Mouse (Mus musculus): ENCODE results near the gene Abcg4. TPM values are rescaled to one million over a fixed set of nuclear protein-coding genes. Genes with fewer than 3 reads are reported as not detected.

Abcg4 gene
- polyA plus RNA-seq, 1 experiment from 2014 or later = 1.0 TPM

DNA sequence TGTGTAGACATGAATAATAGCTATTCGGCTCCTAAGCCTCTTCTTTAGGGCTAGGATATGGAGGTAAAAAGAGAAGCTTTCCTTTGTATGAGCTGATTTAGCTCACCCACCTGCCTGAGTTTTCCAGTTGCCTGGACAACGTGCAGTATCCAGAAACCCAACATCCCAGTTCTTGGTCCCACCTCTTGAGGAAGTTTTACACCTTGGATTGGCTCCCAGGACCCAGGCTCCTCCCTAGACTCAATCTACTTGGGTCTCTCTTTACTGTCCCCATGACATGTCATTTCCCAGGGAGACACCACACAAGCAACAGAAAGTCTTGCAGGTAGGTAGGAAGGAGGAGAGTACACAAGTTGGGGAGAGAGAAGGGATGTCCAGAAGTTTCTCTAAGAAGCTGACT, 48.0 kb downstream of the Abcg4 start, which contains the start of gene Ccdc153:
Gene Ccdc153 (plus strand): TSS at position 278 of the 400 bp plus-strand sequence.
- Histone ChIP-seq H3K27me3 (ENCODE audit: insufficient read depth, low read length) (no peaks in the 10 kb centered on the region), H3K4me1 (replicated peaks; ENCODE audit: insufficient read depth, low read length) (no peaks in the 10 kb centered on the region), H3K9ac (ENCODE audit: low read depth, low read length) (no peak within 1 kb of the TSS), H3K4me2 (ENCODE audit: low read length) (no peak within 1 kb of the TSS), H3K27ac (no peak within 1 kb of the TSS), H3K4me3 (replicated peaks; ENCODE audit: low read depth, low read length) (no peak within 1 kb of the TSS), H3K9me3 (replicated peaks; ENCODE audit: low read length) (no peaks in the 10 kb centered on the region), H3K36me3 (ENCODE audit: insufficient read depth, low read length) (no peaks in the 10 kb centered on the region)
- ATAC-seq (replicated peaks; ENCODE audit: low FRiP score, low read depth) = no peak
- no peak for TF ChIP-seq CTCF (IDR thresholded peaks at IDR 0.05; ENCODE audit: low read depth)
- 49% methylated on average over 2 of the region's 2 CpGs for WGBS
- DNase-seq (ENCODE audit: low spot score) = no peak

DNA sequence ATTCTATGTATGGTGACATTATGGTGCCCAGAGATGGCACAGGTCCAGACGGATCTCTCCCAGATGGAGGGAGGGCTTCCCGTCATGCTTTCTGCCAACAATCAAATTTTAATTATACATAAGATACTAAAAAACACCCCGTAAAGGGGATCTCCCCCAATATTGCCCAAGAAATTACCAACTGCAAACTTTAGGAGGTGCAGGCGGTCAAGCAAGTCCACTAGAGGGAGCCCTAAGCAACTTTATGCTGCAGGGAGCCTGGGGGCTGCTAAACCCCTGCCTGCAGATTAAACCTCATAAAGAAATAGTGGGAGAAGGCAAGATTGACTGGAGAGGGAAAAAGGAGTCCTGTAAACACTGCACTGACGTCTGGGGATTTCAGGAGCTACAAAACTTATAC, 49.0 kb downstream of the Abcg4 start:
- Histone ChIP-seq H3K27me3 (ENCODE audit: insufficient read depth, low read length) (no peaks in the 10 kb centered on the region), H3K9ac (ENCODE audit: low read depth, low read length) (no peak overlapping the region), H3K36me3 (ENCODE audit: insufficient read depth, low read length) (no peaks in the 10 kb centered on the region), H3K4me3 (replicated peaks; ENCODE audit: low read depth, low read length) (no peak overlapping the region), H3K9me3 (replicated peaks; ENCODE audit: low read length) (no peaks in the 10 kb centered on the region), H3K4me2 (ENCODE audit: low read length) (no peak overlapping the region), H3K4me1 (replicated peaks; ENCODE audit: insufficient read depth, low read length) (no peaks in the 10 kb centered on the region), H3K27ac (no peak overlapping the region)
- peak; percentile 86 for TF ChIP-seq CTCF (IDR thresholded peaks at IDR 0.05; ENCODE audit: low read depth)
- 15% methylated on average over 5 of the region's 5 CpGs for WGBS
- DNase-seq (ENCODE audit: low spot score) = peak; percentile 86
- ATAC-seq (replicated peaks; ENCODE audit: low FRiP score, low read depth) = no peak

DNA sequence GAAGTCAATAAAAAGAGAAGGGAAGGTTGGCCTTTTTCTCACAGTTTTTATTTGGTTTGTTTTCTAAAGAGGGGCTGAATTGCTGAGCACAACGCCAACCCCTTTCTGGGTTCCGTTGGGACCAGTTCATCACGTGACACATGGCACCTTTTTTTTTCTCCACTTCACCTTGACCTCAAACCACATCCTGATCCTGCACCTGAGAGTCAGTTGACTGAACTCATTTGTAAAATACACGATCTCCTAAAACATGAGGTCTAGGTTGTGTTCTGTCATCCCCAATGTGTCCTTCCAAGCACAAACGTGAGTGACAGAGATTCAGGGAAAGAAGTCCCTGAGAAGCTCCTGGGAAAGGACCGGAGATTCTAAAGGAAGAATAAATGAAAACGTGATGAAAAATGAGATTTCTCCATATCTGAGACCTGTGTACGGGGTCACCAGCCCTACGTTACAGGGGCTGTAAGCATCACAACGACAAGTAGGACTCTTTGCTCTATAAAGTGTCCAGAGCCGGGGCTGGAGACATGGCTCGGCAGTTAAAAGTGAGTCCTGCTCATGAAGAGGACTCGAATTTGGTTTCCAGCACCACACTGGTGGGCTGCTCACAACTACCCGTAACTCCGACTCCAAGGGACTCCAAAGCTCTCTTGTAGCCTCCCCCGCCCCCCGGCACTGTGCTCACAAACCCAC, 49.8 kb downstream of the Abcg4 start:
- WGBS = 79% methylated on average over 17 of the region's 17 CpGs
- no peak for ATAC-seq (replicated peaks; ENCODE audit: low FRiP score, low read depth)
- H3K27me3 ChIP-seq (ENCODE audit: insufficient read depth, low read length) = no peaks in the 10 kb centered on the region

DNA sequence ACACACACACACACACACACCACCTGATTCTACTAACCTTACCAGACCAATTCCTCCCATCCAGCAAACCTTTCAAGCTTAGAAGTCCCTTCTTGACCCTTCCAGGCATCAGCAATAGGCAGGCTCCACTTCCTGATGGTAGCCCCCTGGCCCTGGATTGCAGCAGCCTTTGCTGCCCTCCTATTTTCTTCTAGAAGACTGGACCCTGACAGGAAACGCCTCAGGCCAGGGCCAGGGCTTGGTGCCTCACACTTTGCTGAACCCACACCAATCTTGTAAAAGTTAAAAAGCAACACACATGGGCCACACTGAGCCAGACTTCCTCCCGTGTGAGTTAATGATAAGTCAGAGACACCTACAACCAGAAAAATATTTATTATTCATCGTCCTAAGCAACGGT, 51.3 kb downstream of the Abcg4 start:
- H3K27me3 ChIP-seq (ENCODE audit: insufficient read depth, low read length) = no peaks in the 10 kb centered on the region
- no peaks in the 10 kb centered on the region for H3K36me3 ChIP-seq (ENCODE audit: insufficient read depth, low read length)
- DNase-seq (ENCODE audit: low spot score) = no peak
- no peak for ATAC-seq (replicated peaks; ENCODE audit: low FRiP score, low read depth)
- H3K27ac ChIP-seq = peak overlapping the region; percentile 71
- no peak overlapping the region for H3K4me2 ChIP-seq (ENCODE audit: low read length)
- H3K9ac ChIP-seq (ENCODE audit: low read depth, low read length) = no peak overlapping the region
- TF ChIP-seq CTCF (IDR thresholded peaks at IDR 0.05; ENCODE audit: low read depth) = no peak
- no peaks in the 10 kb centered on the region for H3K4me1 ChIP-seq (replicated peaks; ENCODE audit: insufficient read depth, low read length)
- no peaks in the 10 kb centered on the region for H3K9me3 ChIP-seq (replicated peaks; ENCODE audit: low read length)
- no peak overlapping the region for H3K4me3 ChIP-seq (replicated peaks; ENCODE audit: low read depth, low read length)
- WGBS = 38% methylated on average over 4 of the region's 4 CpGs

More for the DNA sequence above, 49.8 kb downstream of the Abcg4 start:
- no peak for DNase-seq (ENCODE audit: low spot score)
- no peak overlapping the region for H3K4me2 ChIP-seq (ENCODE audit: low read length)
- no peak overlapping the region for H3K4me3 ChIP-seq (replicated peaks; ENCODE audit: low read depth, low read length)
- no peak for TF ChIP-seq CTCF (IDR thresholded peaks at IDR 0.05; ENCODE audit: low read depth)
- H3K9me3 ChIP-seq (replicated peaks; ENCODE audit: low read length) = no peaks in the 10 kb centered on the region
- H3K9ac ChIP-seq (ENCODE audit: low read depth, low read length) = no peak overlapping the region
- H3K27ac ChIP-seq = no peak overlapping the region
- H3K4me1 ChIP-seq (replicated peaks; ENCODE audit: insufficient read depth, low read length) = no peaks in the 10 kb centered on the region
- H3K36me3 ChIP-seq (ENCODE audit: insufficient read depth, low read length) = no peaks in the 10 kb centered on the region

DNA sequence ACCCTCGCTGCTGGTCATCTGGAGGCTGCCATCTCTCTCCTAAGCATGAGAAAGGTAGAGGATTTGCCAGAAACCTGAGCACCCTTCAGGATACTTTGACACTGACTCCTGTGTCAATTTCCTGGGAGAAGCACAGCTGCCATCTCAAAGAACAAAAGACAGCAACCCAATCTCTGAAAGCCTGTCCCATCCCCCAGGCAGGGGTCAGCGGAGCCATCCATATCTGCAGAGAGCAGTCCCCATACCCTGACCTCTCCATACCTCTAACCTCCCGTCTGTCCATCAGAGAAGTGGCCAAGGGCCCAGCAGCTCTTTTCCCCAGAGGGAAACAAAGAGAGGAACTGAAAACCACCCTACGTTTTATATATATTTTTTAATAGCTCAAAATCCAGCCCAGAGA, 51.8 kb downstream of the Abcg4 start:
- Histone ChIP-seq H3K4me2 (ENCODE audit: low read length) (no peak overlapping the region), H3K36me3 (ENCODE audit: insufficient read depth, low read length) (no peaks in the 10 kb centered on the region), H3K4me3 (replicated peaks; ENCODE audit: low read depth, low read length) (no peak overlapping the region), H3K27me3 (ENCODE audit: insufficient read depth, low read length) (no peaks in the 10 kb centered on the region), H3K4me1 (replicated peaks; ENCODE audit: insufficient read depth, low read length) (no peaks in the 10 kb centered on the region), H3K9ac (ENCODE audit: low read depth, low read length) (0 out of 2 replicates have a peak overlapping the region, but pooled peaks have one; percentile 28), H3K27ac (peak overlapping the region; percentile 71), H3K9me3 (replicated peaks; ENCODE audit: low read length) (no peaks in the 10 kb centered on the region)
- WGBS = 41% methylated on average over 4 of the region's 4 CpGs
- TF ChIP-seq CTCF (IDR thresholded peaks at IDR 0.05; ENCODE audit: low read depth) = no peak
- DNase-seq (ENCODE audit: low spot score) = peak; percentile 31
- ATAC-seq (replicated peaks; ENCODE audit: low FRiP score, low read depth) = no peak

DNA sequence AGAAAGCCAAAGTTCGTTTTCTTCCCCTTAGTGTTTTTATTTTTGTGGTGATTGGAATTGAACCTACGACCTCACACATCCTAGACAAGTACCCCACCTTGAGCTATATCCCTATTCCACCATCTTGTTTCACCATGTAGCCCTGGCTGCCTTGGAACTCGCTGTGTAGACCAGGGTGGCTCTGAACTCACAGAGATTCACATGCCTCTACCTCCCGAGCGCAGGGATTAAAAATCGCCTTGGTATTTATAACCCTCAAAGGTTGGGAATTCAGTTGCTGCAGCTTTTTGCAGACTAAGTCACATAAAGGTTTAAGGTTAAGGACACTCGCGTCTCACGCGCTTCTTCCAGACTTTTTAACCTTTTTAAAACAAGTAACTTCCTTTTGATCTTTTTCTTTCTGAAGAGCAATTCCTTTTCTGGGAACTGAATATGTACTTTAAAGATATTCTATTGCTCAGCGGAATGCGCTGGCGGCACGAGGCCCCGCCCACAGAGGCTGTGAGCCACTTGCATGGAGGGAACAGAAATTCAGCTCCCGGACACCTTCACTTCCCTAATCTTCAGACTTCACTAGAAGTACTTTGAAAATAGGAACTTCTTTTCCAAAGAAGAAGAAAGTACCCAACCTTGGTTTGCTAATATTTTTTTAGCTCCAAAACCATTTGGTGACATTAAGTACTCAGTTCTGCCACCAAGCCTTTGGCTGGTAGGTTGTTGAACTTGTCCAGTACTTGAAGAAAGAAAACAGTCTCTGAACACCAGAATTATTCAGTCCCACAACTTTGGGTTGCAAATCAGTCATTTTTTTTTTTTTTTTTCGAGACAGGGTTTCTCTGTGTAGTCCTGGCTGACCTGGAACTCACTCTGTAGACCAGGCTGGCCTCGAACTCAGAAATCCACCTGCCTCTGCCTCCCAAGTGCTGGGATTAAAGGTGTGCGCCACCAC, 53.7 kb downstream of the Abcg4 start:
- no peaks in the 10 kb centered on the region for H3K36me3 ChIP-seq (ENCODE audit: insufficient read depth, low read length)
- H3K27ac ChIP-seq = peak overlapping the region; percentile 72
- ATAC-seq (replicated peaks; ENCODE audit: low FRiP score, low read depth) (peak; percentile 8; the same call in 1 of the 2 replicates), DNase-seq (ENCODE audit: low spot score) (peak; percentile 69)
- WGBS = 24% methylated on average over 19 of the region's 19 CpGs
- H3K4me3 ChIP-seq (replicated peaks; ENCODE audit: low read depth, low read length) = peak overlapping the region; percentile 97
- H3K27me3 ChIP-seq (ENCODE audit: insufficient read depth, low read length) = no peaks in the 10 kb centered on the region
- no peaks in the 10 kb centered on the region for H3K4me1 ChIP-seq (replicated peaks; ENCODE audit: insufficient read depth, low read length)
- H3K9me3 ChIP-seq (replicated peaks; ENCODE audit: low read length) = no peaks in the 10 kb centered on the region
- no peak for TF ChIP-seq CTCF (IDR thresholded peaks at IDR 0.05; ENCODE audit: low read depth)
- H3K9ac ChIP-seq (ENCODE audit: low read depth, low read length) = no peak overlapping the region; the same call in 1 of the 2 replicates
- peak overlapping the region; percentile 53 for H3K4me2 ChIP-seq (ENCODE audit: low read length)
